Mouse (Mus musculus) midbrain, postnatal 0 days (tissue): ENCODE measurements around the gene Syne2. TPM values are rescaled to one million over a fixed set of nuclear protein-coding genes. Genes with fewer than 3 reads are reported as not detected.
A peak's percentile ranks its signal among the peaks of the same experiment; 100 is the strongest.

Experiments
- ATAC-seq: fragments of 200-750 bp; cut with Nextera tagmentation; 2 replicates; pipeline ENCODE4 v1.8.0; 2017; ENCODE audit warnings: moderate number of reproducible peaks, mild to moderate bottlenecking, moderate TSS enrichment, moderate library complexity; ENCODE audit not compliant: low FRiP score
- DNase-seq: peaks from one replicate; pipeline ENCODE4 v3.0.0-alpha.2; 2015; ENCODE audit warnings: low spot score
- H3K27ac ChIP-seq: fragments of 300-500 bp; sonication (generic); 2 replicates; pipeline ENCODE4 v1.5.1; 2014; ENCODE audit warnings: low read depth, mild to moderate bottlenecking, low read length, mixed read lengths
- H3K27me3 ChIP-seq: fragments of 300-500 bp; sonication (generic); 2 replicates; pipeline ENCODE4 v1.6.1; 2014; ENCODE audit warnings: low read length, control low read depth, mixed read lengths; ENCODE audit not compliant: insufficient read depth
- H3K36me3 ChIP-seq: fragments of 300-500 bp; sonication (generic); 2 replicates; pipeline ENCODE4 v1.6.1; 2014; ENCODE audit warnings: low read length, control low read depth, mixed read lengths; ENCODE audit not compliant: insufficient read depth
- H3K4me1 ChIP-seq: fragments of 300-500 bp; sonication (generic); 2 replicates; pipeline ENCODE4 v1.6.1; 2014; ENCODE audit warnings: mild to moderate bottlenecking, control low read depth, antibody characterized with exemption, low read length, mixed read lengths; ENCODE audit not compliant: insufficient read depth
- H3K4me2 ChIP-seq: fragments of 300-500 bp; sonication (generic); 2 replicates; pipeline ENCODE4 v1.6.1; 2014; ENCODE audit warnings: low read depth, mild to moderate bottlenecking, low read length, mixed read lengths; ENCODE audit not compliant: poor library complexity, severe bottlenecking
- H3K4me3 ChIP-seq: fragments of 300-500 bp; sonication (generic); 2 replicates; pipeline ENCODE4 v1.5.1; 2014; ENCODE audit warnings: low read depth, mild to moderate bottlenecking, low read length, moderate library complexity
- H3K9ac ChIP-seq: fragments of 300-500 bp; sonication (generic); replicated peaks from 2 replicates; pipeline ENCODE4 v1.6.1; 2014; ENCODE audit warnings: mild to moderate bottlenecking, low read length, moderate library complexity, mixed read lengths; ENCODE audit not compliant: poor library complexity, severe bottlenecking
- H3K9me3 ChIP-seq: fragments of 300-500 bp; sonication (generic); 2 replicates; pipeline ENCODE4 v1.6.1; 2016; ENCODE audit warnings: low read length, control low read depth
- CTCF ChIP-seq: IDR thresholded peaks from 2 replicates; pipeline ENCODE4 v1.5.1; 2016; ENCODE audit warnings: antibody characterized with exemption, mild to moderate bottlenecking
- WGBS: fragments of 180-500 bp; shearing (Covaris S2); extraction: QIAGEN DNeasy Blood & Tissue Kit; methylation state at CpG from one replicate; pipeline ENCODE4 v1.1.7; 2014; 5-methylcytosine and 5-hydroxymethylcytosine counted together
- polyA plus RNA-seq: library from polyadenylated mRNA; unstranded; fragments of >200 nt; fragmentation: Nextera tagmentation; extraction: Ambion mirVana; gene quantifications from 2 replicates; pipeline ENCODE4 v1.2.1, GENCODE M21; 2015
- total RNA-seq: library from RNA; depleted of rRNA; stranded (reverse); fragments of >200 nt; gene quantifications from 2 replicates; pipeline ENCODE4 v1.2.3, GENCODE M21; 2014

Gene Syne2
- total and polyA plus RNA-seq, 2 experiments from 2014 or later = 20.3 to 49.3 TPM

DNA sequence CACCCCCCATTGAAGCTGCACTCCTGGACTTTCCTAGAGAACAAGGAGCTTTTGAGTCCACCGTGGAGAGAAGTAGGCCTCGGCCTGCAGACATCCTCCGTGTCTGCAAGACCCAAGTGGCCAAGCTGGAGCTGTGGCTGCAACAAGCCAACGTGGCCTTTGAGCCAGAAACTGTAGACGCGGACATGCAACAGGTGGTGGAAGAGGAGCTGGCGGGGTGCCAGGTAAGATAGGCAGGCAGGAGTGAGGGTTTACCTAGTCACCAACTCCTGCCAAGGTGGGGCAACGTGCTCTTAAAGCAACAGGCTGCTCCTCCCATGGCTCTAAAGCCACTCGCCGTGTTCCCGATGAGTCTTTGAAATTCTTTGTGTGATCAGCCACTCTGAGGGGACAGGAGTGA is 197.6 kb downstream of the Syne2 start:
- H3K9ac ChIP-seq = no peak overlapping the region
- no peaks in the 10 kb centered on the region for H3K9me3 ChIP-seq
- H3K4me3 ChIP-seq = no peak overlapping the region
- no peaks in the 10 kb centered on the region for H3K36me3 ChIP-seq
- DNase-seq = no peak
- H3K4me2 ChIP-seq = no peak overlapping the region
- no peaks in the 10 kb centered on the region for H3K4me1 ChIP-seq
- H3K27me3 ChIP-seq = no peaks in the 10 kb centered on the region
- WGBS = 85% methylated on average over 11 of the region's 11 CpGs
- no peak for ATAC-seq
- TF ChIP-seq CTCF = no peak
- no peak overlapping the region for H3K27ac ChIP-seq

- ATAC-seq = no peak
- Histone ChIP-seq H3K4me1 (no peaks in the 10 kb centered on the region), H3K4me2 (no peak overlapping the region), H3K4me3 (no peak overlapping the region), H3K9ac (no peak overlapping the region), H3K27me3 (no peaks in the 10 kb centered on the region), H3K36me3 (no peaks in the 10 kb centered on the region), H3K9me3 (no peaks in the 10 kb centered on the region), H3K27ac (no peak overlapping the region)
- WGBS = 84% methylated on average over 14 of the region's 14 CpGs
- DNase-seq = peak; percentile 79
- TF ChIP-seq CTCF = peak; percentile 85
Observed at GRCm38 (mm10) chr12:76016123-76017101, 198.5 kb downstream of the Syne2 start.

DNA sequence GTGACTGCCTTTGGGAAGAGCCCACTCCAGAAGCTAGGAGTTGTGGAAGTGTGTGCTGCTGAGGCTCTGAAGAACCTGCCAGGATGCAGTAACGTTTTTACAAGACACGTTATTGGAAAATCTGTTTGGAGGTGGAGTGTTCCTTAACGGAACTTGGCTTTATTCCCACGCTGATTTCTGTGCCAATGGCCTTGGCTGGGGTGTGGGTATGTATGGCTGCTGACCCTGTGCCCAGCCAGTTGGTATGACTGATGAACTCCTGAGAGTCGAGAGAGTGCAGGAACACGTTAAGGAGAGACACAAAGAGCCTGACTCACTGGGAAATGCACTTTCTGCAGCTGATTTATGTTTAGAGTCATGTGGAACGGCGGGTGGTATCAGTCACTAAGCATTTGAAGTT is 200.7 kb downstream of the Syne2 start:
- H3K27ac ChIP-seq = no peak overlapping the region
- H3K4me2 ChIP-seq = no peak overlapping the region
- no peaks in the 10 kb centered on the region for H3K27me3 ChIP-seq
- no peak overlapping the region for H3K9ac ChIP-seq
- no peaks in the 10 kb centered on the region for H3K36me3 ChIP-seq
- H3K4me3 ChIP-seq = no peak overlapping the region
- no peaks in the 10 kb centered on the region for H3K9me3 ChIP-seq
- 79% methylated on average over 8 of the region's 8 CpGs for WGBS
- ATAC-seq = no peak
- DNase-seq = no peak
- no peak for TF ChIP-seq CTCF
- no peaks in the 10 kb centered on the region for H3K4me1 ChIP-seq

- Histone ChIP-seq H3K4me1 (no peaks in the 10 kb centered on the region), H3K4me3 (no peak overlapping the region), H3K9me3 (no peaks in the 10 kb centered on the region), H3K9ac (no peak overlapping the region), H3K27ac (no peak overlapping the region), H3K27me3 (no peaks in the 10 kb centered on the region), H3K36me3 (peaks cover 11% of the 10 kb centered on the region), H3K4me2 (no peak overlapping the region)
- DNase-seq (no peak), ATAC-seq (no peak)
- no peak for TF ChIP-seq CTCF
- WGBS = 85% methylated on average over 8 of the region's 8 CpGs
Observed at GRCm38 (mm10) chr12:76042301-76042700, 224.4 kb downstream of the Syne2 start.

GRCm38 (mm10) chr12:76046561-76046960 is 228.6 kb downstream of the Syne2 start:
- Histone ChIP-seq H3K4me2 (no peak overlapping the region), H3K27me3 (no peaks in the 10 kb centered on the region), H3K4me1 (no peaks in the 10 kb centered on the region), H3K9ac (no peak overlapping the region), H3K4me3 (no peak overlapping the region), H3K9me3 (no peaks in the 10 kb centered on the region), H3K36me3 (peaks cover 8% of the 10 kb centered on the region; the same call in 1 of the 2 replicates), H3K27ac (no peak overlapping the region)
- no peak for ATAC-seq
- no peak for TF ChIP-seq CTCF
- 94% methylated on average over 6 of the region's 6 CpGs for WGBS
- DNase-seq = no peak

DNA sequence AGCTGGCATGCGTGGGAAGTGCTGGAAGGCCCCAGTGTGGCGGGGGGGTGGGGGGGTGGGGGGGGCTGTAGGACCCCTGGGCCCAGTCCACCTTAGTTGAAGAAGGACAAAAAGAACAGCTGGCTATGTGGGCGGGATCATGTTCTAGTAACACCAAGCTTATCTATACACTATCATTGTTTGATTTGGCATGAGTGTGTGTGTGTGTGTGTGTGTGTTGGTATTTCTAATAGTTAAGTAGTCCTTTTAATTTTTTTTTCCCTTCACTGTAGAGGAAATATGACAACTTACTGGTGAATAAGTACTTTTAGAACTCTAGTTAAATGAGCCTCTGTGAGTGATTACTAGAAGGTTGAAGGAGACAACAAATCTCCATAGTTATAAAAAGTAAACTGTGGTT is 230.0 kb downstream of the Syne2 start:
- no peaks in the 10 kb centered on the region for H3K9me3 ChIP-seq
- 77% methylated on average over 3 of the region's 3 CpGs for WGBS
- no peak for TF ChIP-seq CTCF
- no peak overlapping the region for H3K9ac ChIP-seq
- no peaks in the 10 kb centered on the region for H3K27me3 ChIP-seq
- ATAC-seq (no peak), DNase-seq (no peak)
- H3K27ac ChIP-seq = no peak overlapping the region
- H3K4me3 ChIP-seq = no peak overlapping the region
- H3K4me1 ChIP-seq = no peaks in the 10 kb centered on the region
- H3K36me3 ChIP-seq = peaks cover 6% of the 10 kb centered on the region; the same call in 1 of the 2 replicates
- H3K4me2 ChIP-seq = no peak overlapping the region
